In the genomic region with DNA sequence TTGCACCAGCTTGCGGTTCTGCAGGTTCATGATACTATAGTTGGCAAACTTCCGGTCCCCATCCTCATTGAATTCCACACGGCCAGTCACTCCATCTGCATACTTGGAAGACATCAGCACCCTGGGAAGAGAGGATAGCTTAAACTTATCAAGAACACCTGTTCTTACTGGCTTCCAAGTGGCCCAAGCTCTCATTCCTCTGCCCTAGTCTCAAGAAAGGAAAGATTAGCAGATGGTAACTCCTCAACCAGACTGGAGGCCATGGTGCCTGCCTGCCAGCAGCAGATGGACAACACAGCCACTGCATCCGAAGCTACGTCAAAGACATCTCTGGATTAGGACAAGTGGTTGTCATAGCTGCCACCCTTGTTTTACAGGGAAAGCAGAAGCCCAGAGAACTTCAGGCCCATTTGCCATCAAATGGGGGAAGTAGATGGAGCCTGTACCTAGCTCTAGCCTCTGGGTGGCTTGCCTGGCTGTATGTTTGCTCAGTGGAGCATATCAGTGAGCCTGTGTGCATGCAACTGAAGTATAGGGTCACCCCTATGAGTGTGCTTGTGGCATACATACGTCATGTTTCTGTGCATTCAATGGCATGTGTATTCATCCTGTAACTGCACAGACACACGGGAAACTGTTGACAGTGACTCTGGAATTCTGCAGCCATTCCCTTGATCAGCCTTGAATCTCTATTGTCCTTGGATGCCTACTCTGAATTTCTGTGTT, we compare ENCODE assay signal across 9 mouse cellular contexts. TPM values are rescaled to one million over a fixed set of nuclear protein-coding genes. Genes with fewer than 3 reads are reported as not detected.
A peak's percentile ranks its signal among the peaks of the same experiment; 100 is the strongest.
DNase-seq lines count a peak whose midpoint lies in the region; ATAC-seq lines count a peak whose summit lies in the region.
"Had no signal": no experiment of that assay in that cellular context is flagged by ENCODE, and none has a peak within 500 bp of the region (broad histone marks: within the 10 kb centered on the region; RNA-seq: fewer than 3 reads in every experiment).

No protein-coding gene starts in this region.

- no peaks in the 10 kb centered on the region for H3K36me3 ChIP-seq in kidney, embryonic 14.5 days (ENCODE audit: control insufficient read depth, insufficient read depth, low read length)
- peaks cover 31% of the 10 kb centered on the region for H3K36me3 ChIP-seq in hindbrain, embryonic 13.5 days
- 0 out of 2 replicates have a peak, but pooled peaks cover 7% of the 10 kb centered on the region for H3K36me3 ChIP-seq in midbrain, embryonic 15.5 days (replicated peaks)

- no peak overlapping the region for H3K4me3 ChIP-seq in kidney, embryonic 14.5 days (ENCODE audit: low read length)
- peak overlapping the region; percentile 48 for H3K4me3 ChIP-seq in hindbrain, embryonic 13.5 days
- H3K4me3 ChIP-seq in midbrain, embryonic 15.5 days = peak overlapping the region; percentile 44

- no peak overlapping the region for H3K27ac ChIP-seq in kidney, embryonic 14.5 days (ENCODE audit: low read depth, low read length)
- no peak overlapping the region for H3K27ac ChIP-seq in hindbrain, embryonic 13.5 days
- H3K27ac ChIP-seq in midbrain, embryonic 15.5 days = peak overlapping the region; percentile 73; the same call in 1 of the 2 replicates

- peaks cover 32% of the 10 kb centered on the region for H3K27me3 ChIP-seq in kidney, embryonic 14.5 days (ENCODE audit: control insufficient read depth, insufficient read depth, low read length)
- peaks cover 69% of the 10 kb centered on the region for H3K27me3 ChIP-seq in hindbrain, embryonic 13.5 days
- H3K27me3 ChIP-seq in midbrain, embryonic 15.5 days (replicated peaks) = peaks cover 34% of the 10 kb centered on the region

- no peak for DNase-seq in kidney, postnatal 10 days
- DNase-seq in cerebellum, adult 9-11 months = peak; percentile 89
- DNase-seq in layer of hippocampus, postnatal 14 days (ENCODE audit: low spot score in 2 of 2) = no peak
- DNase-seq in frontal cortex, postnatal 10 days (ENCODE audit: low spot score in 2 of 2) = no peak
- no peak for DNase-seq in layer of hippocampus, adult 18-20 months (ENCODE audit: low spot score in 2 of 2)

- 0 out of 2 replicates have a peak, but pooled peaks cover 6% of the 10 kb centered on the region for H3K4me1 ChIP-seq in kidney, embryonic 14.5 days (ENCODE audit: control insufficient read depth, insufficient read depth, low read length)
- peaks cover 17% of the 10 kb centered on the region for H3K4me1 ChIP-seq in hindbrain, embryonic 13.5 days (replicated peaks)
- peaks cover 17% of the 10 kb centered on the region for H3K4me1 ChIP-seq in midbrain, embryonic 15.5 days

- H3K9me3 ChIP-seq in kidney, embryonic 14.5 days (ENCODE audit: control insufficient read depth, low read length) = no peaks in the 10 kb centered on the region
- no peaks in the 10 kb centered on the region for H3K9me3 ChIP-seq in hindbrain, embryonic 13.5 days
- no peaks in the 10 kb centered on the region for H3K9me3 ChIP-seq in midbrain, embryonic 15.5 days

- 71% methylated on average over 7 of the region's 7 CpGs for WGBS in kidney, embryonic 14.5 days
- 78% methylated on average over 7 of the region's 7 CpGs for WGBS in hindbrain, embryonic 13.5 days
- 66% methylated on average over 7 of the region's 7 CpGs for WGBS in midbrain, embryonic 15.5 days

- no peak overlapping the region for H3K9ac ChIP-seq in kidney, embryonic 14.5 days (ENCODE audit: low read depth, low read length)
- H3K9ac ChIP-seq in hindbrain, embryonic 13.5 days = no peak overlapping the region
- H3K9ac ChIP-seq in midbrain, embryonic 15.5 days = no peak overlapping the region

- peak overlapping the region; percentile 75 for H3K4me2 ChIP-seq in kidney, embryonic 14.5 days (replicated peaks; ENCODE audit: low read depth, low read length)
- H3K4me2 ChIP-seq in hindbrain, embryonic 13.5 days = peak overlapping the region; percentile 77
- H3K4me2 ChIP-seq in midbrain, embryonic 15.5 days = peak overlapping the region; percentile 77

- no peak; the same call in 1 of the 2 replicates for ATAC-seq in kidney, embryonic 14.5 days (ENCODE audit: low FRiP score, low TSS enrichment)
- no peak for ATAC-seq in hindbrain, embryonic 13.5 days (ENCODE audit: low FRiP score)
- no peak for ATAC-seq in midbrain, embryonic 15.5 days (replicated peaks)

RNA-seq across cellular contexts. Expression of gene Lrrc26, which starts 14.4 kb away (rescaled TPM):
- polyA plus RNA-seq in kidney, embryonic 14.5 days (2014; fragmentation: Nextera tagmentation; extraction: Ambion mirVana) = not detected in 2 replicates
- 0.22 TPM in 1 of 2 replicates, not detected in the other for polyA plus RNA-seq in hindbrain, embryonic 13.5 days (2015; fragmentation: Nextera tagmentation; extraction: Ambion mirVana)
- 0.14 and 0.23 TPM in 2 replicates for polyA plus RNA-seq in midbrain, embryonic 15.5 days (2015; fragmentation: Nextera tagmentation; extraction: Ambion mirVana)
- total RNA-seq in layer of hippocampus, postnatal 14 days (2021) = not detected
- not detected for total RNA-seq in layer of hippocampus, adult 18-20 months (2021)
- polyA plus RNA-seq: heart, postnatal 0 days had no signal

RNA-seq across cellular contexts. Expression of gene Grin1, which starts 14.9 kb away (rescaled TPM):
- 0.32 and 0.64 TPM in 2 replicates for polyA plus RNA-seq in kidney, embryonic 14.5 days (2014; fragmentation: Nextera tagmentation; extraction: Ambion mirVana)
- 22.5 and 24.5 TPM in 2 replicates for polyA plus RNA-seq in hindbrain, embryonic 13.5 days (2015; fragmentation: Nextera tagmentation; extraction: Ambion mirVana)
- polyA plus RNA-seq in midbrain, embryonic 15.5 days (2015; fragmentation: Nextera tagmentation; extraction: Ambion mirVana) = 49.1 and 51.5 TPM in 2 replicates
- 100 to 1,000 TPM; 419 to 451 TPM for total RNA-seq in layer of hippocampus, postnatal 14 days (2021)
- total RNA-seq in layer of hippocampus, adult 18-20 months (2021) = 100 to 1,000 TPM; 393 to 422 TPM
- polyA plus RNA-seq: heart, postnatal 0 days had no signal

RNA-seq across cellular contexts. Expression of gene Tmem210, which starts 16.1 kb away (rescaled TPM):
- polyA plus RNA-seq in kidney, embryonic 14.5 days (2014; fragmentation: Nextera tagmentation; extraction: Ambion mirVana) = not detected in 2 replicates
- polyA plus RNA-seq in hindbrain, embryonic 13.5 days (2015; fragmentation: Nextera tagmentation; extraction: Ambion mirVana) = not detected in 2 replicates
- not detected in 2 replicates for polyA plus RNA-seq in midbrain, embryonic 15.5 days (2015; fragmentation: Nextera tagmentation; extraction: Ambion mirVana)
- not detected for total RNA-seq in layer of hippocampus, postnatal 14 days (2021)
- not detected for total RNA-seq in layer of hippocampus, adult 18-20 months (2021)
- polyA plus RNA-seq: heart, postnatal 0 days had no signal

RNA-seq across cellular contexts. Expression of gene Man1b1, which starts 28.0 kb away (rescaled TPM):
- 89.9 and 106 TPM in 2 replicates for polyA plus RNA-seq in kidney, embryonic 14.5 days (2014; fragmentation: Nextera tagmentation; extraction: Ambion mirVana)
- 50.0 and 59.8 TPM in 2 replicates for polyA plus RNA-seq in hindbrain, embryonic 13.5 days (2015; fragmentation: Nextera tagmentation; extraction: Ambion mirVana)
- 44.3 and 50.3 TPM in 2 replicates for polyA plus RNA-seq in midbrain, embryonic 15.5 days (2015; fragmentation: Nextera tagmentation; extraction: Ambion mirVana)
- 10 to 100 TPM; 49.0 to 59.9 TPM for total RNA-seq in layer of hippocampus, postnatal 14 days (2021)
- total RNA-seq in layer of hippocampus, adult 18-20 months (2021) = 10 to 100 TPM; 59.6 to 62.4 TPM

RNA-seq across cellular contexts. Expression of gene Anapc2, which starts 31.8 kb away (rescaled TPM):
- 71.4 and 111 TPM in 2 replicates for polyA plus RNA-seq in kidney, embryonic 14.5 days (2014; fragmentation: Nextera tagmentation; extraction: Ambion mirVana)
- 143 TPM in 2 replicates for polyA plus RNA-seq in hindbrain, embryonic 13.5 days (2015; fragmentation: Nextera tagmentation; extraction: Ambion mirVana)
- polyA plus RNA-seq in midbrain, embryonic 15.5 days (2015; fragmentation: Nextera tagmentation; extraction: Ambion mirVana) = 153 and 157 TPM in 2 replicates
- 10 to 100 TPM; 66.6 to 72.1 TPM for total RNA-seq in layer of hippocampus, postnatal 14 days (2021)
- total RNA-seq in layer of hippocampus, adult 18-20 months (2021) = 10 to 100 TPM; 79.8 to 84.4 TPM

Comparison
In these comparisons a context has a peak if more than half of its experiments do, and no peak if none do; other contexts are left out.
1. RNA of gene Grin1, which starts 14.9 kb away (polyA plus RNA-seq): 49.1 to 51.5 TPM in midbrain, embryonic 15.5 days and 22.5 to 24.5 TPM in hindbrain, embryonic 13.5 days; 0.32 to 0.64 TPM in kidney, embryonic 14.5 days; every median in the first group is over 10 times any median in the second.
2. Peak in every context shown above with its lines, with median percentiles within 50 percentile points of each other: H3K4me2 ChIP-seq.